Mouse (Mus musculus) urinary bladder, postnatal 10 days (tissue): Measurements from ENCODE around the gene Acads.
"Not testable (repeated sequence)": the region's sequence is repeated elsewhere in the genome, so short reads cannot be mapped to it uniquely, and the experiment has no call there.

ENCODE experiments used
- DNase-seq: peaks from one replicate; pipeline ENCODE4 v3.0.0; 2022; ENCODE audit warnings: low spot score

Acads gene

GRCm38 (mm10) chr5:115149675-115150459, 30.7 kb upstream of the Acads start:
- no peak for DNase-seq

- DNase-seq, result not testable (repeated sequence)
Observed at GRCm38 (mm10) chr5:115148872-115149271, 29.7 kb upstream of the Acads start.

- no peak for DNase-seq
Observed at GRCm38 (mm10) chr5:115148378-115148777, 29.2 kb upstream of the Acads start.

- DNase-seq, result no peak
Observed at GRCm38 (mm10) chr5:115147388-115147787, 28.2 kb upstream of the Acads start.

- no peak for DNase-seq
Observed at GRCm38 (mm10) chr5:115146747-115147130, 27.6 kb upstream of the Acads start.

- DNase-seq, result no peak
Observed at GRCm38 (mm10) chr5:115145976-115146746, 27.0 kb upstream of the Acads start.

GRCm38 (mm10) chr5:115145253-115145968, 26.3 kb upstream of the Acads start:
- no peak for DNase-seq

- no peak for DNase-seq
Observed at GRCm38 (mm10) chr5:115144471-115144870, 25.3 kb upstream of the Acads start.

- no peak for DNase-seq
Observed at GRCm38 (mm10) chr5:115143552-115143951, 24.4 kb upstream of the Acads start.

GRCm38 (mm10) chr5:115142166-115142697, 23.1 kb upstream of the Acads start:
- no peak for DNase-seq

GRCm38 (mm10) chr5:115140726-115141125, 21.6 kb upstream of the Acads start:
- DNase-seq, result no peak

GRCm38 (mm10) chr5:115139124-115139523, 20.0 kb upstream of the Acads start:
- no peak for DNase-seq

- peak; percentile 60 for DNase-seq
Observed at GRCm38 (mm10) chr5:115134234-115135165, 15.4 kb upstream of the Acads start, which contains the start of gene Unc119b. TSS of gene Unc119b (minus strand) at chr5:115134975.

GRCm38 (mm10) chr5:115133358-115134066, 14.4 kb upstream of the Acads start:
- no peak for DNase-seq

- DNase-seq, result no peak
Observed at GRCm38 (mm10) chr5:115132465-115132864, 13.3 kb upstream of the Acads start.

GRCm38 (mm10) chr5:115129328-115129727, 10.2 kb upstream of the Acads start:
- DNase-seq, result no peak

- no peak for DNase-seq
Observed at GRCm38 (mm10) chr5:115127421-115128179, 8.5 kb upstream of the Acads start.

GRCm38 (mm10) chr5:115126578-115127312, 7.6 kb upstream of the Acads start:
- no peak for DNase-seq
